ENCODE assay signal across 29 mouse cellular contexts in genomic region chr3:65523397-65523796, GRCm38 (mm10). TPM values are rescaled to one million over a fixed set of nuclear protein-coding genes. Genes with fewer than 3 reads are reported as not detected.
DNase-seq lines count a peak whose midpoint lies in the region; ATAC-seq and TF ChIP-seq lines count a peak whose summit lies in the region.
"Had no signal": no experiment of that assay in that cellular context is flagged by ENCODE, and none has a peak within 500 bp of the region (broad histone marks: within the 10 kb centered on the region; RNA-seq: fewer than 3 reads in every experiment).

No protein-coding gene starts in this region.

- no peaks in the 10 kb centered on the region for H3K27me3 ChIP-seq in lung, embryonic 14.5 days (ENCODE audit: insufficient read depth, low read length)
- H3K27me3 ChIP-seq: CH12.LX; embryonic facial prominence, embryonic 13.5 days; embryonic facial prominence, embryonic 15.5 days; forebrain, embryonic 12.5 days; Patski had no signal

- no peaks in the 10 kb centered on the region for H3K4me1 ChIP-seq in lung, embryonic 14.5 days (ENCODE audit: insufficient read depth)
- H3K4me1 ChIP-seq: embryonic facial prominence, embryonic 13.5 days; embryonic facial prominence, embryonic 15.5 days had no signal

- H3K27ac ChIP-seq in lung, embryonic 14.5 days (ENCODE audit: low read depth), result no peak overlapping the region
- H3K27ac ChIP-seq: embryonic facial prominence, embryonic 13.5 days; embryonic facial prominence, embryonic 15.5 days; forebrain, embryonic 10.5 days; forebrain, embryonic 12.5 days had no signal

- H3K36me3 ChIP-seq in lung, embryonic 14.5 days (ENCODE audit: insufficient read depth), result no peaks in the 10 kb centered on the region
- H3K36me3 ChIP-seq: embryonic facial prominence, embryonic 13.5 days; embryonic facial prominence, embryonic 15.5 days; forebrain, embryonic 10.5 days; forebrain, embryonic 12.5 days; G1E had no signal

- WGBS in lung, embryonic 14.5 days, result 58% methylated on average over 8 of the region's 8 CpGs

- H3K9me3 ChIP-seq in lung, embryonic 14.5 days (ENCODE audit: low read depth, low read length), result no peaks in the 10 kb centered on the region
- H3K9me3 ChIP-seq: embryonic facial prominence, embryonic 13.5 days; embryonic facial prominence, embryonic 15.5 days; forebrain, embryonic 10.5 days; forebrain, embryonic 12.5 days; G1E had no signal

- no peak overlapping the region for H3K4me3 ChIP-seq in lung, embryonic 14.5 days (ENCODE audit: low read depth, low read length)
- H3K4me3 ChIP-seq: embryonic facial prominence, embryonic 13.5 days; embryonic facial prominence, embryonic 15.5 days; erythroblast, embryonic 14.5 days; forebrain, embryonic 10.5 days; forebrain, embryonic 12.5 days had no signal

- H3K4me2 ChIP-seq in lung, embryonic 14.5 days, result no peak overlapping the region
- H3K4me2 ChIP-seq: embryonic facial prominence, embryonic 13.5 days; embryonic facial prominence, embryonic 15.5 days; forebrain, embryonic 12.5 days had no signal

- H3K9ac ChIP-seq in lung, embryonic 14.5 days, result no peak overlapping the region
- H3K9ac ChIP-seq: embryonic facial prominence, embryonic 13.5 days; embryonic facial prominence, embryonic 15.5 days; forebrain, embryonic 12.5 days had no signal

- intact Hi-C loops in heart, postnatal 36 days (cut with DNase I), result loop anchor here (5.0 kb wide), 1 partner anchor 66 kb away; no protein-coding TSS in a partner anchor

- no peak for ATAC-seq in lung, embryonic 14.5 days (ENCODE audit: insufficient read depth)
- peak; percentile 52 for ATAC-seq in granulocyte monocyte progenitor cell, adult 5-6 weeks (replicated peaks; ENCODE audit: poor library complexity, severe bottlenecking)
- ATAC-seq in megakaryocyte progenitor cell, adult 5-6 weeks (replicated peaks; ENCODE audit: poor library complexity), result peak; percentile 29; the same call in 1 of the 2 replicates
- ATAC-seq: activated CD4-positive, CD25-positive, alpha-beta regulatory T cell, adult 4 months; CD4-positive, CD25-positive, alpha-beta regulatory T cell, adult 4 months; forebrain, embryonic 14.5 days; forebrain, embryonic 16.5 days; Patski had no signal

- DNase-seq in lung, embryonic 14.5 days, result peak; percentile 27
- no peak for DNase-seq in lung, postnatal 10 days
- DNase-seq in 416B (ENCODE audit: low read depth), result peak; percentile 78
- DNase-seq in adrenal gland, postnatal 10 days, result no peak
- DNase-seq in heart, postnatal 36 days, result no peak
- DNase-seq: adrenal gland, adult 8-10 months; adrenal gland, postnatal 25 days; B cell, adult 2 months; cerebellum, adult 11 months; cerebellum, adult 18-20 months; cerebellum, adult 8-10 months; cerebellum, adult 9-11 months; cerebellum, postnatal 14 days; cerebellum, postnatal 36 days; embryo, embryonic 11 days had no signal

- TF ChIP-seq CTCF in lung, embryonic 14.5 days (IDR thresholded peaks at IDR 0.05; ENCODE audit: low read depth), result no peak

RNA-seq across cellular contexts. Expression of gene Tiparp, which starts 4.8 kb away (rescaled TPM):
- 44.4 and 47.4 TPM in 2 replicates for polyA plus RNA-seq in lung, embryonic 14.5 days (2014; fragmentation: Nextera tagmentation; extraction: Ambion mirVana)
- total RNA-seq in granulocyte monocyte progenitor cell, adult 5-6 weeks (2014; fragmentation: Nextera tagmentation), result 10.0 and 16.2 TPM in 2 replicates
- 30.0 and 32.4 TPM in 2 replicates for total RNA-seq in granulocyte monocyte progenitor cell, adult 5-6 weeks (2017)
- 20.9 and 31.8 TPM in 2 replicates for total RNA-seq in megakaryocyte progenitor cell, adult 5-6 weeks (2015)
- total RNA-seq in megakaryocyte progenitor cell, adult 5-6 weeks (2017), result 17.8 and 24.5 TPM in 2 replicates
- 10 to 100 TPM; 33.7 to 36.6 TPM for total RNA-seq in adrenal gland, postnatal 10 days (2021)
- 10 to 100 TPM; 11.7 TPM for total RNA-seq in heart, postnatal 36 days (2021)

Comparison
In these comparisons a context has a peak if more than half of its experiments do, and no peak if none do; other contexts are left out.
1. DNase-seq: peak in lung, embryonic 14.5 days (single experiment) and 416B (single experiment); none in lung, postnatal 10 days (single experiment), adrenal gland, postnatal 10 days (single experiment) and heart, postnatal 36 days (0 of 2).